Mouse (Mus musculus): ENCODE measurements at regions not wholly inside any gene's neighbourhood (a gene's known extent, or its start where the extent isn't known, plus 50 kb on each side); places are given as distances from the start of the nearest gene placed in this dataset.
"Not testable (repeated sequence)": the region's sequence is repeated elsewhere in the genome, so short reads cannot be mapped to it uniquely, and the experiment has no call there.

- DNase-seq (ENCODE audit: low read depth) = no peak
These were observed 453.3 kb downstream of the Dad1 start for GRCm38 (mm10) chr14:53800508-53801136.

GRCm38 (mm10) chr14:53795160-53795559 lies 458.7 kb downstream of the Dad1 start:
- peak; percentile 59 for DNase-seq (ENCODE audit: low read depth)

GRCm38 (mm10) chr14:53794527-53794926 lies 459.4 kb downstream of the Dad1 start:
- DNase-seq (ENCODE audit: low read depth) = peak; percentile 62

GRCm38 (mm10) chr14:53792432-53792831 lies 461.5 kb downstream of the Dad1 start:
- not testable (repeated sequence) for DNase-seq (ENCODE audit: low read depth)

- not testable (repeated sequence) for DNase-seq (ENCODE audit: low read depth)
These were observed 468.4 kb downstream of the Dad1 start for GRCm38 (mm10) chr14:53785547-53785946.

GRCm38 (mm10) chr14:53777375-53777774 lies 476.5 kb downstream of the Dad1 start:
- no peak for DNase-seq (ENCODE audit: low read depth)

GRCm38 (mm10) chr14:53776717-53777116 lies 477.2 kb downstream of the Dad1 start:
- DNase-seq (ENCODE audit: low read depth) = peak; percentile 68

- peak; percentile 35 for DNase-seq (ENCODE audit: low read depth)
These were observed 487.4 kb downstream of the Dad1 start for GRCm38 (mm10) chr14:53766501-53766900.

GRCm38 (mm10) chr14:53765918-53766317 lies 488.0 kb downstream of the Dad1 start:
- DNase-seq (ENCODE audit: low read depth) = not testable (repeated sequence)

- not testable (repeated sequence) for DNase-seq (ENCODE audit: low read depth)
These were observed 493.3 kb downstream of the Dad1 start for GRCm38 (mm10) chr14:53760578-53760977.

GRCm38 (mm10) chr14:53757782-53758181 lies 496.1 kb downstream of the Dad1 start:
- not testable (repeated sequence) for DNase-seq (ENCODE audit: low read depth)

GRCm38 (mm10) chr14:53757095-53757494 lies 496.8 kb downstream of the Dad1 start:
- DNase-seq (ENCODE audit: low read depth) = not testable (repeated sequence)

- no peak for DNase-seq (ENCODE audit: low read depth)
These were observed 503.0 kb downstream of the Dad1 start for GRCm38 (mm10) chr14:53750703-53751441.

- DNase-seq (ENCODE audit: low read depth) = not testable (repeated sequence)
These were observed 510.4 kb downstream of the Dad1 start for GRCm38 (mm10) chr14:53743552-53743951.

- not testable (repeated sequence) for DNase-seq (ENCODE audit: low read depth)
These were observed 511.0 kb downstream of the Dad1 start for GRCm38 (mm10) chr14:53742864-53743263.

GRCm38 (mm10) chr14:53741246-53741645 lies 512.7 kb downstream of the Dad1 start:
- peak; percentile 60 for DNase-seq (ENCODE audit: low read depth)

- DNase-seq (ENCODE audit: low read depth) = peak; percentile 33
These were observed 515.9 kb downstream of the Dad1 start for GRCm38 (mm10) chr14:53737962-53738361.

- not testable (repeated sequence) for DNase-seq (ENCODE audit: low read depth)
These were observed 517.6 kb downstream of the Dad1 start for GRCm38 (mm10) chr14:53736274-53736673.

- DNase-seq (ENCODE audit: low read depth) = not testable (repeated sequence)
These were observed 522.3 kb downstream of the Dad1 start for GRCm38 (mm10) chr14:53731600-53731999.

- DNase-seq (ENCODE audit: low read depth) = not testable (repeated sequence)
These were observed 524.0 kb downstream of the Dad1 start for GRCm38 (mm10) chr14:53729877-53730276.

- not testable (repeated sequence) for DNase-seq (ENCODE audit: low read depth)
These were observed 524.8 kb downstream of the Dad1 start for GRCm38 (mm10) chr14:53729149-53729548.

- not testable (repeated sequence) for DNase-seq (ENCODE audit: low read depth)
These were observed 527.0 kb downstream of the Dad1 start for GRCm38 (mm10) chr14:53726914-53727313.

- DNase-seq (ENCODE audit: low read depth) = not testable (repeated sequence)
These were observed 530.3 kb downstream of the Dad1 start for GRCm38 (mm10) chr14:53723611-53724010.

Data from naive thymus-derived CD4-positive, alpha-beta T cell, adult 2 months (primary cell).